Mouse (Mus musculus): ENCODE measurements at regions not wholly inside any gene's neighbourhood (a gene's known extent, or its start where the extent isn't known, plus 50 kb on each side); places are given as distances from the start of the nearest gene placed in this dataset.

DNA sequence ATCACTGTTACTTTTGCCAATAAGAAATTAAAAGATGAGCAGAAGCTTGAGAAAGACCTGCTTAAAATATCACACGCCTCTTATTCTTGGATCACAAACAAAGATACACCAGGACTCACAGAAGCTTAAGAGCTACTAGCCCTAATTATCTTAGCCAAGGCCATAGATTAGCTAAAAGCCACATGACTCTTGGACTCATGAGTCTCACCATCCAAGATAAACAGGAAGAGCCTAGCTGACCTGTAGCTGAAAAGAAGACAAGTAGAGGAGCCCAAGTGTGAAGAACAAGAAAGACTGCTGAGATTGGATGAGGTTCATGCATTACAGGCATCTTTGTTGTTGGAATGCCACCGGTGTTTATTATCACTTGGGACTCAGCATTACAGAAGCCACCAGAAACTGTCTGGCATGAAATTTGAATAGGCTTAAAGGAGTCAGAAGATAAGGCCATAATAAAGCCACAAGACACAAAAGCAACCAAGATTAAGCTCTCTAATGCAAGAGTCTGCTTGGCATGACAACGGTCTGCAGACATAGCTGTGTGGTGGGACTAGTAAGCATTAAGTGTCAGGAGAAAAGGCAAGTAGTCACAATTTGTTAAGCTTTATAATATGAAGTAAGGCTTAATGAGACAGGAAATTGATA, 63.8 kb upstream of the Asb5 start:
- H3K9me3 ChIP-seq (replicated peaks): no peaks in the 10 kb centered on the region
- no peak for ATAC-seq (replicated peaks; ENCODE audit: low FRiP score)
- 80% methylated on average over 3 of the region's 3 CpGs for WGBS
- no peaks in the 10 kb centered on the region for H3K36me3 ChIP-seq
- no peak overlapping the region for H3K9ac ChIP-seq
- no peak overlapping the region for H3K4me2 ChIP-seq
- no peak overlapping the region for H3K27ac ChIP-seq
- H3K4me3 ChIP-seq (replicated peaks): no peak overlapping the region
- H3K27me3 ChIP-seq: no peaks in the 10 kb centered on the region
- H3K4me1 ChIP-seq: no peaks in the 10 kb centered on the region

All from kidney, embryonic 15.5 days (tissue).